Mouse (Mus musculus) ES-E14 (cell line): ENCODE data around the gene Kdr.

Experiments
- CHD2 ChIP-seq: IDR thresholded peaks from 2 replicates; pipeline ENCODE4 v1.6.1; 2014; ENCODE audit warnings: mild to moderate bottlenecking, low read depth, low read length, inconsistent platforms
- HCFC1 ChIP-seq: IDR thresholded peaks from 2 replicates; pipeline ENCODE4 v1.6.1; 2012; ENCODE audit warnings: low read length, inconsistent platforms, borderline replicate concordance; ENCODE audit not compliant: insufficient read depth
- MAFK ChIP-seq: IDR thresholded peaks from 2 replicates; pipeline ENCODE4 v1.6.1; 2014; ENCODE audit warnings: mild to moderate bottlenecking, low read depth, low read length, inconsistent platforms; ENCODE audit not compliant: insufficient read depth
- ZC3H11A ChIP-seq: IDR thresholded peaks from 2 replicates; pipeline ENCODE4 v1.6.1; 2012; ENCODE audit warnings: low read depth, mild to moderate bottlenecking, inconsistent platforms, low read length, borderline replicate concordance

- TF ChIP-seq MAFK = no peak
- no peak for TF ChIP-seq HCFC1
- no peak for TF ChIP-seq CHD2
- TF ChIP-seq ZC3H11A = no peak
Observed at GRCm38 (mm10) chr5:76026805-76027204, 48.5 kb upstream of the Kdr start.
